Mouse (Mus musculus): ENCODE data around the gene Dnttip1. TPM values are rescaled to one million over a fixed set of nuclear protein-coding genes. Genes with fewer than 3 reads are reported as not detected.
A peak's percentile ranks its signal among the peaks of the same experiment; 100 is the strongest.

Gene Dnttip1
- polyA plus RNA-seq, 1 experiment from 2014 or later: 74.7 TPM

- WGBS: 95% methylated on average over 4 of the region's 4 CpGs
- ATAC-seq (ENCODE audit: insufficient read depth): no peak
Observed at GRCm38 (mm10) chr2:164761971-164762370, 16.2 kb downstream of the Dnttip1 start.

DNA sequence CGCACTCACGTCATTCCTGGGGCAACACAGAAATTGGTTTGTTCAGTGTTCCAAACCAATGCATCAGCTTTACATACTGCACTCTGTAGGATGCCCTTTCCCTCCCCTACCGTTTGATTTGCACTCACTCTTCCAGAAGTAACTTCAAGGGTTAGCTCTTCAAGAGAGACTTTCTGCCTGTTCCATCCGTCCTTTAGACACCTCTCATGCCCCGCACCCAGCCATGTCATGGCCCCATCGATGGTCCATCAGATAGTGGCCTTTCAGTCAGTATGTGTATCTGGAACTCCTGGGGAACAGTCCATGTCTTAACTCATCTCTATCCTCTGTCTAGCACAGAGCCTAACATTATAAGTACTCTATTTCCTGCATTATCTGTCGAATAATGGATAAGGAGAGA is 16.8 kb downstream of the Dnttip1 start:
- 81% methylated on average over 7 of the region's 7 CpGs for WGBS
- no peak overlapping the region for H3K27ac ChIP-seq (ENCODE audit: low read depth)
- peaks cover 88% of the 10 kb centered on the region for H3K36me3 ChIP-seq (ENCODE audit: insufficient read depth)
- DNase-seq: no peak
- ATAC-seq (ENCODE audit: insufficient read depth): no peak
- TF ChIP-seq CTCF (IDR thresholded peaks at IDR 0.05; ENCODE audit: low read depth): no peak
- no peak overlapping the region for H3K4me2 ChIP-seq
- H3K4me1 ChIP-seq (ENCODE audit: insufficient read depth): no peaks in the 10 kb centered on the region
- H3K4me3 ChIP-seq (ENCODE audit: low read depth, low read length): no peak overlapping the region
- no peak overlapping the region for H3K9ac ChIP-seq
- no peaks in the 10 kb centered on the region for H3K27me3 ChIP-seq (ENCODE audit: insufficient read depth, low read length)
- H3K9me3 ChIP-seq (ENCODE audit: low read depth, low read length): no peaks in the 10 kb centered on the region

More at GRCm38 (mm10) chr2:164761971-164762370, 16.2 kb downstream of the Dnttip1 start:
- Histone ChIP-seq H3K4me2 (no peak overlapping the region), H3K27ac (ENCODE audit: low read depth) (no peak overlapping the region), H3K4me1 (ENCODE audit: insufficient read depth) (no peaks in the 10 kb centered on the region), H3K9me3 (ENCODE audit: low read depth, low read length) (no peaks in the 10 kb centered on the region), H3K9ac (no peak overlapping the region), H3K4me3 (ENCODE audit: low read depth, low read length) (no peak overlapping the region), H3K36me3 (ENCODE audit: insufficient read depth) (peaks cover 88% of the 10 kb centered on the region), H3K27me3 (ENCODE audit: insufficient read depth, low read length) (no peaks in the 10 kb centered on the region)
- TF ChIP-seq CTCF (IDR thresholded peaks at IDR 0.05; ENCODE audit: low read depth): no peak
- DNase-seq: no peak

GRCm38 (mm10) chr2:164765841-164766240 is 20.1 kb downstream of the Dnttip1 start:
- Histone ChIP-seq H3K4me2 (no peak overlapping the region), H3K9me3 (ENCODE audit: low read depth, low read length) (no peaks in the 10 kb centered on the region), H3K27me3 (ENCODE audit: insufficient read depth, low read length) (no peaks in the 10 kb centered on the region), H3K36me3 (ENCODE audit: insufficient read depth) (peaks cover 66% of the 10 kb centered on the region), H3K4me1 (ENCODE audit: insufficient read depth) (no peaks in the 10 kb centered on the region), H3K4me3 (ENCODE audit: low read depth, low read length) (no peak overlapping the region), H3K9ac (no peak overlapping the region), H3K27ac (ENCODE audit: low read depth) (no peak overlapping the region)
- 72% methylated on average over 3 of the region's 3 CpGs for WGBS
- no peak for DNase-seq
- TF ChIP-seq CTCF (IDR thresholded peaks at IDR 0.05; ENCODE audit: low read depth): no peak
- ATAC-seq (ENCODE audit: insufficient read depth): no peak

DNA sequence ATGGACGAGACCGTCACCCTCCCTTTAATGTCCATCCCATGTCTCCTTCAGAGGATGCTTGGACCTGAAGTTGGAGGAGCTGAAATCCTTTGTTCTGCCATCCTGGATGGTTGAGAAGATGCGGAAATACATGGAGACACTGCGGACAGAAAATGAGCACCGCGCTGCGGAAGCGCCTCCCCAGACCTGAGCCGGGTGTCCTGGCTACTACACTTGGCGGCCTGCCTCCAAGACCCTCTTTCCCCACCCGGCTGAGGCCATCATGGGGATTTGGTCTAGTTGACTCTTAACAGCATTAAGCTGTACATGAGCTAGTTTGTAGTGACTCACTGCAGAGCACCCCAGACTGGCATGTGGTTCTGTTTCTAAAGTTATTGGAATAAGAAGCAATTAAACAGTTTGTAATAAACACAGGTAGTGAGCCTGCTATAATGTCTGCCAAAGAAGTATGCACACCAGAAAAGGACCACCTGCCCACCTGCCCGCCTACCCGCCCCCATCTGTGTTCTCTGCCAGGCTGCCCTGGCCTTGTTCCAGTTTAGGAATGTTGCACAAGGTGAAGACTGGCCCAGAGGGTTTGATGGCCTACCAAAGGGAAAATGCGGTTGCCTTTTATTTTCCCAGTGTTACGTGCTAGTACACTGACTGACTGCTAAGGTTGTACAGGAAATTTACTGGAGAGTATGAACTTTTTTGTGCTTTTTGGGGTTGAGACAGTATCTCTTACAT is 22.2 kb downstream of the Dnttip1 start:
- H3K27me3 ChIP-seq (ENCODE audit: insufficient read depth, low read length): no peaks in the 10 kb centered on the region
- peak overlapping the region; percentile 8; the same call in 1 of the 2 replicates for H3K27ac ChIP-seq (ENCODE audit: low read depth)
- TF ChIP-seq CTCF (IDR thresholded peaks at IDR 0.05; ENCODE audit: low read depth): no peak
- no peak overlapping the region for H3K4me2 ChIP-seq
- H3K4me3 ChIP-seq (ENCODE audit: low read depth, low read length): no peak overlapping the region
- ATAC-seq (ENCODE audit: insufficient read depth): no peak
- no peak for DNase-seq
- peaks cover 68% of the 10 kb centered on the region for H3K36me3 ChIP-seq (ENCODE audit: insufficient read depth)
- H3K4me1 ChIP-seq (ENCODE audit: insufficient read depth): peaks cover 6% of the 10 kb centered on the region; the same call in 1 of the 2 replicates
- no peak overlapping the region for H3K9ac ChIP-seq
- no peaks in the 10 kb centered on the region for H3K9me3 ChIP-seq (ENCODE audit: low read depth, low read length)
- WGBS: 90% methylated on average over 15 of the region's 15 CpGs

- Histone ChIP-seq H3K4me2 (peak within 1 kb of the TSS; percentile 64), H3K9ac (peak within 1 kb of the TSS; percentile 87), H3K27me3 (ENCODE audit: insufficient read depth, low read length) (no peaks in the 10 kb centered on the region), H3K36me3 (ENCODE audit: insufficient read depth) (peaks cover 69% of the 10 kb centered on the region), H3K27ac (ENCODE audit: low read depth) (peak within 1 kb of the TSS; percentile 81), H3K4me1 (ENCODE audit: insufficient read depth) (peaks cover 6% of the 10 kb centered on the region; the same call in 1 of the 2 replicates), H3K4me3 (ENCODE audit: low read depth, low read length) (peak within 1 kb of the TSS; percentile 98), H3K9me3 (ENCODE audit: low read depth, low read length) (no peaks in the 10 kb centered on the region)
- peak; percentile 99 for ATAC-seq (ENCODE audit: insufficient read depth)
- peak; percentile 64 for TF ChIP-seq CTCF (IDR thresholded peaks at IDR 0.05; ENCODE audit: low read depth)
- DNase-seq: peak; percentile 100
- 2% methylated on average over 53 of the region's 53 CpGs for WGBS
Observed at GRCm38 (mm10) chr2:164769258-164770037, 23.7 kb downstream of the Dnttip1 start, which contains the start of gene Ube2c. TSS of gene Ube2c (plus strand) at chr2:164769898.

DNA sequence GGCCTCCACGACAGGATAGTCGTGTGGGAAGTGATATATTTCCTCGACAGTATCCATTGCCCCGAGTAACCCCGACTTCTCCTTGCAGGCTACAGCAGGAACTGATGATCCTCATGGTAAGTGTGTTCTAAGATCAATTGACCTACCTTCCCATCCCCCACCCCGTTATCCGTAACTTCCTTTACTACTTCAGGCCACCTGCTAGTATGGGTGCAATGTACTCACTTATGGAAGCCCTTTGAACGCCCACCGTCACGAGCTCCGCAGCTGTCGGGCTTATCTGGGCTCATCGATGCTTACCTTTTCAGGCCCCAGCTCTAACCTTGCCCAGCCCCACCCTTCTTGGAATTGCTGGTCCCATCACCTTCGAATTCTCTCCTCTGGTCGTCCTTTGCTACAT is 24.5 kb downstream of the Dnttip1 start:
- peak overlapping the region; percentile 87 for H3K9ac ChIP-seq
- peak overlapping the region; percentile 64 for H3K4me2 ChIP-seq
- peaks cover 6% of the 10 kb centered on the region; the same call in 1 of the 2 replicates for H3K4me1 ChIP-seq (ENCODE audit: insufficient read depth)
- H3K9me3 ChIP-seq (ENCODE audit: low read depth, low read length): no peaks in the 10 kb centered on the region
- H3K36me3 ChIP-seq (ENCODE audit: insufficient read depth): peaks cover 61% of the 10 kb centered on the region
- no peak for TF ChIP-seq CTCF (IDR thresholded peaks at IDR 0.05; ENCODE audit: low read depth)
- no peak for ATAC-seq (ENCODE audit: insufficient read depth)
- peak overlapping the region; percentile 98 for H3K4me3 ChIP-seq (ENCODE audit: low read depth, low read length)
- DNase-seq: no peak
- no peaks in the 10 kb centered on the region for H3K27me3 ChIP-seq (ENCODE audit: insufficient read depth, low read length)
- WGBS: 1% methylated on average over 15 of the region's 15 CpGs
- H3K27ac ChIP-seq (ENCODE audit: low read depth): peak overlapping the region; percentile 81

- peaks cover 53% of the 10 kb centered on the region for H3K36me3 ChIP-seq (ENCODE audit: insufficient read depth)
Observed at GRCm38 (mm10) chr2:164771123-164771522, 25.3 kb downstream of the Dnttip1 start.

More at GRCm38 (mm10) chr2:164771123-164771522, 25.3 kb downstream of the Dnttip1 start:
- no peak for DNase-seq
- no peak for ATAC-seq (ENCODE audit: insufficient read depth)
- H3K4me3 ChIP-seq (ENCODE audit: low read depth, low read length): peak overlapping the region; percentile 98
- peaks cover 6% of the 10 kb centered on the region; the same call in 1 of the 2 replicates for H3K4me1 ChIP-seq (ENCODE audit: insufficient read depth)
- H3K9ac ChIP-seq: peak overlapping the region; percentile 87
- H3K4me2 ChIP-seq: peak overlapping the region; percentile 64
- no peak for TF ChIP-seq CTCF (IDR thresholded peaks at IDR 0.05; ENCODE audit: low read depth)
- H3K9me3 ChIP-seq (ENCODE audit: low read depth, low read length): no peaks in the 10 kb centered on the region
- H3K27me3 ChIP-seq (ENCODE audit: insufficient read depth, low read length): no peaks in the 10 kb centered on the region
- H3K27ac ChIP-seq (ENCODE audit: low read depth): no peak overlapping the region
- WGBS: 51% methylated on average over 8 of the region's 8 CpGs

Measured in lung, embryonic 14.5 days (tissue).